Mouse (Mus musculus): Measurements from ENCODE around the gene Gsn. TPM values are rescaled to one million over a fixed set of nuclear protein-coding genes. Genes with fewer than 3 reads are reported as not detected.

The Gsn gene
- polyA plus RNA-seq, 1 experiment from 2014 or later, result 13.3 TPM

DNA sequence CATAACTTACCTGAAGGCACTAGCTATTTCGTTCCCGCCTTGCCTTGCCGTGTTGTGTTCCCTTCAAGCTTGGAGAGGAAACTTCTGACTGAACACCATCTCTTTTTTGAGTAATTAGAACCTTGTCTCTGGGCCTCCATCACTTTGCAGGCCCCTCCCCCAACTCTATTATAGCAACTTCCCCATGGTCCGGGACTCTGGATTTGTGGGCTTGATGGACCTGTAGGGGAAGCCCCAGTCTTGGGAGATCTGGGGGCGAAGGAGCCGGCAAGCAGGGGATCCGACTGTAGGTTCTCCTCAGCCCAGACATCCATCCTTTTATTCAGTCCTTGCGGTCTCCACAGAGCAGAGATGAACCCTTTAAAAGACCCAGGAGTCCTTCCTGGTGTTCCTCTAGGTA is 752 bp downstream of the Gsn start:
- Histone ChIP-seq H3K9ac (peak overlapping the region; percentile 67; the same call in 1 of the 2 replicates), H3K4me2 (peak overlapping the region; percentile 92), H3K9me3 (replicated peaks) (no peaks in the 10 kb centered on the region), H3K4me1 (peaks cover 13% of the 10 kb centered on the region), H3K4me3 (peak overlapping the region; percentile 59), H3K36me3 (ENCODE audit: poor library complexity, severe bottlenecking) (no peaks in the 10 kb centered on the region), H3K27ac (no peak overlapping the region), H3K27me3 (peaks cover 35% of the 10 kb centered on the region)
- WGBS, result 43% methylated on average over 8 of the region's 8 CpGs
- no peak for ATAC-seq

DNA sequence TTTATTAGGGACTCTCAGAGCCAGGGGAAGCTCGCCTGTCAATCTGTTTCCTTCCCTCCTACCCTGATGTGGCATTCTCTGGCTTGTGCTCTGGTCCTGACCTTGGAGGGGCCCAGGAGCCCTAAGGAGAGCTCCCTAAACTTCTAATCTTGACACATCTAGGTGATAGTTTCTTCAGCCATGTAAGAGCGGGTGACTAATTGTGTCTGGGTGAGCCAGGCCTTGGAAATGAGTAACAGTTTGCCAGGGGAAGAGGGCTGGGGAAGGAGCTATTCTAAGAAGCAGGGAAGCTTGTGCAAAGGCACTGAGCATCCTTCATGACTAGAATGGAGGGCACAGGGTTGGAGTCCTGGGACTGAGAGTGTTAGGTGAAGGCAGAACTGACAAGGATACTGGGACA is 1.7 kb downstream of the Gsn start:
- H3K36me3 ChIP-seq (ENCODE audit: poor library complexity, severe bottlenecking), result no peaks in the 10 kb centered on the region
- WGBS, result 83% methylated on average over 2 of the region's 2 CpGs
- H3K4me2 ChIP-seq, result no peak overlapping the region
- no peaks in the 10 kb centered on the region for H3K9me3 ChIP-seq (replicated peaks)
- peaks cover 13% of the 10 kb centered on the region for H3K4me1 ChIP-seq
- no peak overlapping the region for H3K4me3 ChIP-seq
- no peak overlapping the region for H3K9ac ChIP-seq
- ATAC-seq, result no peak
- H3K27me3 ChIP-seq, result peaks cover 35% of the 10 kb centered on the region
- no peak overlapping the region for H3K27ac ChIP-seq

DNA sequence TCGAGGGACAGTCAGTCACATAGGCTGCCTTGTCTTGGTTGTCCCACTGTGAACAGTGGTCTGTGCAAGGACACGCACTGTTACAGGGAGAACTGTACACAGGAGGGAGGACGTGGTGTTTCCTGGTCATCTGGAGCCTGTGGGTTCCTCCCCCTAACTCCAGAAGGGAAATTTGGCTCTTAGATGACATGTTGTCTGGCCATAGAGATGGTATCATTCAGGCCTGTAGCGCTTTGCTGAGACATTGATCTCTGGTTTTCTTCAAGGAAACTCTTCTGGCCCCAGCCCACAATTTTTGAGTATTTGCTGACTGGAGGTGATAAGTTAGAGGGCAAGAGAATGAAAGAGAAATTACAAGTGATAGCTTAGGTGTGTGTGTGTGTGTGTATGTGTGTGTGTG is 2.4 kb downstream of the Gsn start:
- Histone ChIP-seq H3K9ac (no peak overlapping the region), H3K9me3 (replicated peaks) (no peaks in the 10 kb centered on the region), H3K27me3 (peaks cover 35% of the 10 kb centered on the region), H3K4me1 (peaks cover 13% of the 10 kb centered on the region), H3K4me2 (no peak overlapping the region), H3K4me3 (no peak overlapping the region), H3K27ac (no peak overlapping the region), H3K36me3 (ENCODE audit: poor library complexity, severe bottlenecking) (no peaks in the 10 kb centered on the region)
- ATAC-seq, result no peak
- WGBS, result 88% methylated on average over 4 of the region's 4 CpGs

- Histone ChIP-seq H3K9me3 (replicated peaks) (no peaks in the 10 kb centered on the region), H3K27me3 (peaks cover 35% of the 10 kb centered on the region), H3K4me3 (no peak overlapping the region), H3K36me3 (ENCODE audit: poor library complexity, severe bottlenecking) (no peaks in the 10 kb centered on the region), H3K4me1 (peaks cover 13% of the 10 kb centered on the region), H3K9ac (no peak overlapping the region), H3K27ac (no peak overlapping the region), H3K4me2 (no peak overlapping the region)
- 58% methylated on average over 13 of the region's 13 CpGs for WGBS
- ATAC-seq, result no peak
These were observed 3.3 kb downstream of the Gsn start for GRCm38 (mm10) chr2:35259338-35260080.

GRCm38 (mm10) chr2:35260291-35260690 is 4.1 kb downstream of the Gsn start:
- Histone ChIP-seq H3K9ac (no peak overlapping the region), H3K4me2 (no peak overlapping the region), H3K27ac (no peak overlapping the region), H3K27me3 (peaks cover 28% of the 10 kb centered on the region), H3K36me3 (ENCODE audit: poor library complexity, severe bottlenecking) (no peaks in the 10 kb centered on the region), H3K4me1 (peaks cover 13% of the 10 kb centered on the region), H3K4me3 (no peak overlapping the region), H3K9me3 (replicated peaks) (no peaks in the 10 kb centered on the region)
- no peak for ATAC-seq
- 76% methylated on average over 1 of the region's 1 CpGs for WGBS

DNA sequence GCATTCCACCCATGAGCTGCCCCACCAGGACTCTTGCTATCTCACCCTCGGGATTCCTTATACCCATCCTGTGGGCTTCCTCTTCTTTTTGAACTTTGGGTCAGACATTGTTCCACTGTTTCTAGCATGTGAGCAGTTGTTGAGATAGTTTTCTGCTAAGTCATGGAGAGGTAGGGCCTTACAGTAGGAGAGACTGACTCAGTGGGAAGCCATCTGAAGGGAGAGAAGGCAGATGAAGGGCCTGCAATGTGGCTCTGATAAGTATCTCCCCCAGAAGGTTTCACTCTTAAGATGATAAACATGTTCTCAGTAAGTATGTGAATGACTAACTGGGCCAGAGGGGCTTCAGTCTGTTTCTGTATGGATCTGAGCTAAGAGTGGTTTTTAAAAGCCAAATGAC is 7.9 kb downstream of the Gsn start:
- Histone ChIP-seq H3K4me2 (no peak overlapping the region), H3K9me3 (replicated peaks) (no peaks in the 10 kb centered on the region), H3K27ac (no peak overlapping the region), H3K4me3 (no peak overlapping the region), H3K9ac (no peak overlapping the region), H3K4me1 (no peaks in the 10 kb centered on the region), H3K36me3 (ENCODE audit: poor library complexity, severe bottlenecking) (no peaks in the 10 kb centered on the region), H3K27me3 (no peaks in the 10 kb centered on the region)
- no peak for ATAC-seq
- 80% methylated on average over 1 of the region's 1 CpGs for WGBS

DNA sequence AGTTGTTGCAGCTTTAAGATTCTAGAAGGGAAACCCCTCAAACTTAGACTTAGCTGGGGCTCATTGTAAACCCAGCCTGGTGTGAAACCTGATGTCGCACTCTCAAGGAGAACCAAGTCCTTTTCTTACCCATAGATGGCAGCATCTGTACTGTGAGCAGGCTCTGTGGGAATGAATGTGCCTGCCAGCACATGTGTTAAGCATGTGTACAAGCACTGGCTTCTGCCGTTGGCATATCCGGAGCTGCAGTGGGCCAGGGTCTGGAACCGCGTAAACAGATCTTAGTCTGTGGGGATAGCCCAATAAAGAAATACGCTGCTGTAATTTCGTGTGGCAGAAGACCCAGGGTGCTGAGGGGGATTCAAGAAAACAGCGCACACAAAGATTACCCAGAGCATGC is 9.1 kb downstream of the Gsn start:
- WGBS, result 55% methylated on average over 8 of the region's 8 CpGs
- H3K27me3 ChIP-seq, result no peaks in the 10 kb centered on the region
- no peak overlapping the region for H3K4me2 ChIP-seq
- peak; percentile 75 for ATAC-seq
- H3K27ac ChIP-seq, result no peak overlapping the region
- no peaks in the 10 kb centered on the region for H3K9me3 ChIP-seq (replicated peaks)
- H3K9ac ChIP-seq, result no peak overlapping the region
- H3K4me3 ChIP-seq, result no peak overlapping the region
- no peaks in the 10 kb centered on the region for H3K36me3 ChIP-seq (ENCODE audit: poor library complexity, severe bottlenecking)
- peaks cover 1% of the 10 kb centered on the region; the same call in 1 of the 2 replicates for H3K4me1 ChIP-seq

DNA sequence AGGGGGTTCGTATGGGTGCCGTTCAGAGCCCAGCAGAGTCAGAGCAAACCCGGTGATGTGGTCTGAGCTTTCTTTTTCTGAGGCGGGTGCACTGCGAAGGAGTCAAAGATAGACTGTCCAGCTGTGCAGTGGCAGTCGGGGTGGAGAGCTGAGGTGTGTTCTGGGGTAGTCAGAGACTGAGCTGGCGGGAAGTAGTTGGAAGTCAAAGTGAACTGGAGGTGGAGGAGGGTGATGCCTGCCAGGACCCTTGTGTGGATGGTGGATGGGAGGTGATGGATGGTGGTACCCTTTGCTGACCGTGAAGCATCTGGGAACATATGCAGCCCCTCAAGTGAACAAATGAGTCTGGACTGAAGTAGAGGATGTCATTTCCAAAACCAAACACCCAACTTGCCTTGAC is 9.6 kb downstream of the Gsn start:
- Histone ChIP-seq H3K4me1 (peaks cover 5% of the 10 kb centered on the region; the same call in 1 of the 2 replicates), H3K4me3 (no peak overlapping the region), H3K27me3 (no peaks in the 10 kb centered on the region), H3K9me3 (replicated peaks) (no peaks in the 10 kb centered on the region), H3K36me3 (ENCODE audit: poor library complexity, severe bottlenecking) (no peaks in the 10 kb centered on the region), H3K27ac (no peak overlapping the region), H3K4me2 (no peak overlapping the region), H3K9ac (no peak overlapping the region)
- no peak for ATAC-seq
- WGBS, result 92% methylated on average over 8 of the region's 8 CpGs

DNA sequence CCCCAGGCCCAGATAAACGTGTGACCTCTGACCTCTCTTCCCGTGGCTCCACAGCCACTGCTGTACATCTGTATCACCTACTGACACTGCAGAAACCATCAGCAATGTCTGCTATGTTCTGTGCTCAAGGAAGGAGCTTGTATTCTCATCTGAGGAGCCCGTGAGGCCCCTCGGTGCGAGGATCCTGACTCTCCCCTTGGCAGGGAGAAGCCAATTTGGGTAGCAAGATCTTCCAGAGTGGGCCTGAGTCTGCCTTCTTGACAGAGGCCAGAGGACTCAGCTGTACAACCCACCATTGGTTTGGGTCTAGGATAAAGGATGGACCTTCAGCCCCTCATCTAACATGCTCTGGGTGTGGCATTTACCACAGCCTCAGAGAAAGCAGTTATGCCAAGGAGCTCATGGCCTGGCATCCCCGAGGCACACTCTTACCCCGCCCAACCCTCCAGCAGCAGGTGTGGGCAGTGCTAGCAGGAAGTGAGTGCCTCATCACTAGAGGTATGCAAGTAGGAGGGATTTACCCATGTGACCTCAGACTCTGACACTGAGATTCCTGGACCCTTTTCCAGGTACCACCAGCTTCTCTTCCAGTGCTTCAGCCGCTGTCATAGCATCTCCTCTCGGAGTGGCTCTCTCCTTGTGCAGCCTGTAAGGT is 10.2 kb downstream of the Gsn start:
- 79% methylated on average over 9 of the region's 9 CpGs for WGBS
- Histone ChIP-seq H3K9ac (no peak overlapping the region), H3K36me3 (ENCODE audit: poor library complexity, severe bottlenecking) (no peaks in the 10 kb centered on the region), H3K4me1 (peaks cover 5% of the 10 kb centered on the region; the same call in 1 of the 2 replicates), H3K27ac (no peak overlapping the region), H3K4me2 (no peak overlapping the region), H3K4me3 (no peak overlapping the region), H3K27me3 (no peaks in the 10 kb centered on the region), H3K9me3 (replicated peaks) (no peaks in the 10 kb centered on the region)
- no peak for ATAC-seq

- no peak overlapping the region for H3K4me2 ChIP-seq
- no peak overlapping the region for H3K27ac ChIP-seq
- 87% methylated on average over 13 of the region's 13 CpGs for WGBS
- H3K9ac ChIP-seq, result no peak overlapping the region
- no peaks in the 10 kb centered on the region for H3K9me3 ChIP-seq (replicated peaks)
- H3K4me3 ChIP-seq, result no peak overlapping the region
- no peak for ATAC-seq
- H3K4me1 ChIP-seq, result peaks cover 5% of the 10 kb centered on the region; the same call in 1 of the 2 replicates
- H3K27me3 ChIP-seq, result no peaks in the 10 kb centered on the region
- H3K36me3 ChIP-seq (ENCODE audit: poor library complexity, severe bottlenecking), result no peaks in the 10 kb centered on the region
These were observed 11.1 kb downstream of the Gsn start for GRCm38 (mm10) chr2:35267156-35267875.

- Histone ChIP-seq H3K9ac (no peak overlapping the region), H3K4me2 (no peak overlapping the region), H3K9me3 (replicated peaks) (no peaks in the 10 kb centered on the region), H3K27me3 (no peaks in the 10 kb centered on the region), H3K27ac (no peak overlapping the region), H3K36me3 (ENCODE audit: poor library complexity, severe bottlenecking) (no peaks in the 10 kb centered on the region), H3K4me1 (peaks cover 5% of the 10 kb centered on the region; the same call in 1 of the 2 replicates), H3K4me3 (no peak overlapping the region)
- WGBS, result 84% methylated on average over 10 of the region's 10 CpGs
- ATAC-seq, result no peak
These were observed 11.8 kb downstream of the Gsn start for GRCm38 (mm10) chr2:35267876-35268566.

DNA sequence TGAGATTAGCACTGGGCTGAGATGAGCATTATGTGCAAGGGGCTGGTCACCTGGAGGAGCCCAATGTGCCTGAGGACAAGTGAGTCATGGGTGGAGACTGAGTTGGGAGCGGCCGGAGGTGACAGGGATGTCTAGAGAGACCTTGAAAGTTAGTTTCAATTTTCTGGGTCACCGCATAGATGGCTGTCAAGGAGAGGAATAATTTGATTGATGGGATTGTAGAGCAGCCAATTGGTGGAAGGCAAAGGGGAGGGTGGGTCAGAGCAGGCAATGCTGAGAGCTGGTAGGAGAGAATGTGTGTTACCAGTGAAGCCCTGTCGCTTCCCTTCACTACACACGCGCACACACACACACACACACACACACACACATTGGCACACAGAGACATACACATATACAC is 13.0 kb downstream of the Gsn start:
- Histone ChIP-seq H3K9me3 (replicated peaks) (no peaks in the 10 kb centered on the region), H3K27ac (no peak overlapping the region), H3K36me3 (ENCODE audit: poor library complexity, severe bottlenecking) (no peaks in the 10 kb centered on the region), H3K4me1 (peaks cover 5% of the 10 kb centered on the region; the same call in 1 of the 2 replicates), H3K4me2 (no peak overlapping the region), H3K27me3 (no peaks in the 10 kb centered on the region), H3K9ac (no peak overlapping the region), H3K4me3 (no peak overlapping the region)
- no peak for ATAC-seq
- 91% methylated on average over 6 of the region's 6 CpGs for WGBS

Data from forebrain, embryonic 13.5 days (tissue).